Mouse (Mus musculus) testis, adult 2 months (tissue): ENCODE measurements around the gene Slc2a10. TPM values are rescaled to one million over a fixed set of nuclear protein-coding genes. Genes with fewer than 3 reads are reported as not detected.

Experiments used
- H3K27ac ChIP-seq: fragments of 200-500 bp; 2 replicates; pipeline ENCODE4 v1.5.1; 2012; ENCODE audit warnings: low read depth, low read length; ENCODE audit not compliant: control insufficient read depth, insufficient read depth
- H3K27me3 ChIP-seq: fragments of 200-500 bp; 2 replicates; pipeline ENCODE4 v1.6.1; 2012; ENCODE audit warnings: mild to moderate bottlenecking, low read length, moderate library complexity; ENCODE audit not compliant: control insufficient read depth, insufficient read depth
- H3K36me3 ChIP-seq: fragments of 200-500 bp; 2 replicates; pipeline ENCODE4 v1.6.1; 2012; ENCODE audit warnings: mild to moderate bottlenecking, low read length; ENCODE audit not compliant: control insufficient read depth, insufficient read depth
- H3K4me1 ChIP-seq: fragments of 200-500 bp; 2 replicates; pipeline ENCODE4 v1.6.1; 2012; ENCODE audit warnings: low read length; ENCODE audit not compliant: control insufficient read depth, insufficient read depth
- H3K4me3 ChIP-seq: fragments of 200-500 bp; 2 replicates; pipeline ENCODE4 v1.5.1; 2012; ENCODE audit warnings: low read depth, mild to moderate bottlenecking, low read length, moderate library complexity, mixed read lengths; ENCODE audit not compliant: control insufficient read depth
- CTCF ChIP-seq: fragments of 200-500 bp; IDR thresholded peaks from 2 replicates; pipeline ENCODE4 v1.5.1; 2012; ENCODE audit warnings: low read depth, mild to moderate bottlenecking, inconsistent platforms, low read length, moderate library complexity; ENCODE audit not compliant: control insufficient read depth, insufficient read depth, insufficient replicate concordance
- POLR2A ChIP-seq: fragments of 200-500 bp; IDR thresholded peaks from 2 replicates; pipeline ENCODE4 v1.6.1; 2012; ENCODE audit warnings: low read depth, mild to moderate bottlenecking, inconsistent platforms, low read length, moderate library complexity; ENCODE audit not compliant: control insufficient read depth
- polyA plus RNA-seq: library from polyadenylated mRNA; depleted of rRNA; stranded (reverse); fragments of >200 nt; gene quantifications from 2 replicates; pipeline ENCODE4 v1.2.3, GENCODE M21; 2012

Gene Slc2a10
- polyA plus RNA-seq, 1 experiment, result 0.26 TPM

GRCm38 (mm10) chr2:165486881-165487535, 16.6 kb upstream of the Slc2a10 start:
- Histone ChIP-seq H3K36me3 (no peaks in the 10 kb centered on the region), H3K27me3 (no peaks in the 10 kb centered on the region), H3K4me3 (no peak overlapping the region), H3K27ac (no peak overlapping the region), H3K4me1 (no peaks in the 10 kb centered on the region)
- no peak for TF ChIP-seq POLR2A
- TF ChIP-seq CTCF, result peak; percentile 85; the same call in 1 of the 2 replicates

- H3K27ac ChIP-seq, result peak within 1 kb of the TSS; percentile 32
- H3K36me3 ChIP-seq, result no peaks in the 10 kb centered on the region
- TF ChIP-seq CTCF (no peak), POLR2A (peak; percentile 66; the same call in 1 of the 2 replicates)
- H3K4me3 ChIP-seq, result peak within 1 kb of the TSS; percentile 92
- peaks cover 3% of the 10 kb centered on the region for H3K4me1 ChIP-seq
- no peaks in the 10 kb centered on the region for H3K27me3 ChIP-seq
These were observed 10.7 kb upstream of the Slc2a10 start, which contains the start of gene Trp53rka for GRCm38 (mm10) chr2:165492648-165493553. Trp53rka (minus strand) TSS chr2:165493324.

GRCm38 (mm10) chr2:165493587-165494210, 9.9 kb upstream of the Slc2a10 start:
- no peak for TF ChIP-seq POLR2A
- no peak for TF ChIP-seq CTCF
- 0 out of 2 replicates have a peak overlapping the region, but pooled peaks have one; percentile 32 for H3K27ac ChIP-seq
- no peaks in the 10 kb centered on the region for H3K27me3 ChIP-seq
- peak overlapping the region; percentile 92 for H3K4me3 ChIP-seq
- H3K4me1 ChIP-seq, result peaks cover 3% of the 10 kb centered on the region
- no peaks in the 10 kb centered on the region for H3K36me3 ChIP-seq

GRCm38 (mm10) chr2:165494495-165494894, 9.1 kb upstream of the Slc2a10 start:
- Histone ChIP-seq H3K27ac (no peak overlapping the region), H3K4me3 (peak overlapping the region; percentile 22), H3K27me3 (no peaks in the 10 kb centered on the region), H3K4me1 (peaks cover 3% of the 10 kb centered on the region), H3K36me3 (no peaks in the 10 kb centered on the region)
- TF ChIP-seq POLR2A, result no peak
- no peak for TF ChIP-seq CTCF

- Histone ChIP-seq H3K27me3 (no peaks in the 10 kb centered on the region), H3K4me3 (no peak overlapping the region), H3K36me3 (no peaks in the 10 kb centered on the region), H3K4me1 (peaks cover 3% of the 10 kb centered on the region), H3K27ac (no peak overlapping the region)
- TF ChIP-seq POLR2A, result no peak
- peak; percentile 29; the same call in 1 of the 2 replicates for TF ChIP-seq CTCF
These were observed 7.3 kb upstream of the Slc2a10 start for GRCm38 (mm10) chr2:165496251-165496650.

GRCm38 (mm10) chr2:165497706-165498275, 5.8 kb upstream of the Slc2a10 start:
- TF ChIP-seq POLR2A (no peak), CTCF (no peak)
- Histone ChIP-seq H3K27ac (no peak overlapping the region), H3K4me1 (peaks cover 3% of the 10 kb centered on the region), H3K27me3 (no peaks in the 10 kb centered on the region), H3K36me3 (no peaks in the 10 kb centered on the region), H3K4me3 (no peak overlapping the region)

GRCm38 (mm10) chr2:165498816-165499215, 4.8 kb upstream of the Slc2a10 start:
- TF ChIP-seq CTCF (no peak), POLR2A (no peak)
- H3K27ac ChIP-seq, result no peak overlapping the region

More at GRCm38 (mm10) chr2:165498816-165499215, 4.8 kb upstream of the Slc2a10 start:
- no peaks in the 10 kb centered on the region for H3K27me3 ChIP-seq
- H3K36me3 ChIP-seq, result no peaks in the 10 kb centered on the region
- peaks cover 2% of the 10 kb centered on the region; the same call in 1 of the 2 replicates for H3K4me1 ChIP-seq
- no peak overlapping the region for H3K4me3 ChIP-seq
